Mouse (Mus musculus) forebrain, embryonic 15.5 days (tissue): ENCODE measurements around the gene Plac1. TPM values are rescaled to one million over a fixed set of nuclear protein-coding genes. Genes with fewer than 3 reads are reported as not detected.

Source experiments
- ATAC-seq: fragments of 200-750 bp; cut with Nextera tagmentation; replicated peaks from 2 replicates; pipeline ENCODE4 v1.8.0; 2017; ENCODE audit warnings: mild to moderate bottlenecking, moderate TSS enrichment, moderate library complexity
- H3K27ac ChIP-seq: fragments of 300-500 bp; sonication (generic); replicated peaks from 2 replicates; pipeline ENCODE4 v1.5.1; 2015; ENCODE audit warnings: mild to moderate bottlenecking, inconsistent platforms
- H3K27me3 ChIP-seq: fragments of 300-500 bp; sonication (generic); 2 replicates; pipeline ENCODE4 v1.6.1; 2015; ENCODE audit warnings: inconsistent platforms
- H3K36me3 ChIP-seq: fragments of 300-500 bp; sonication (generic); 2 replicates; pipeline ENCODE4 v1.6.1; 2015; ENCODE audit warnings: mild to moderate bottlenecking, inconsistent platforms
- H3K4me1 ChIP-seq: fragments of 300-500 bp; sonication (generic); 2 replicates; pipeline ENCODE4 v1.6.1; 2015; ENCODE audit warnings: inconsistent platforms
- H3K4me2 ChIP-seq: fragments of 300-500 bp; sonication (generic); replicated peaks from 2 replicates; pipeline ENCODE4 v1.6.1; 2015; ENCODE audit warnings: mild to moderate bottlenecking, inconsistent platforms
- H3K4me3 ChIP-seq: fragments of 300-500 bp; sonication (generic); 2 replicates; pipeline ENCODE4 v1.5.1; 2015; ENCODE audit warnings: mild to moderate bottlenecking, inconsistent platforms
- H3K9ac ChIP-seq: fragments of 300-500 bp; sonication (generic); replicated peaks from 2 replicates; pipeline ENCODE4 v1.6.1; 2015; ENCODE audit warnings: mild to moderate bottlenecking, inconsistent platforms
- H3K9me3 ChIP-seq: fragments of 300-500 bp; sonication (generic); 2 replicates; pipeline ENCODE4 v1.6.1; 2016; ENCODE audit warnings: inconsistent platforms
- WGBS: fragments of 180-500 bp; shearing (Covaris S2); methylation state at CpG from one replicate; pipeline ENCODE4 v1.1.7; 2015; ENCODE audit warnings: mixed read lengths; 5-methylcytosine and 5-hydroxymethylcytosine counted together
- polyA plus RNA-seq: library from polyadenylated mRNA; unstranded; fragments of >200 nt; fragmentation: Nextera tagmentation; extraction: Ambion mirVana; gene quantifications from 2 replicates; pipeline ENCODE4 v1.2.1, GENCODE M21; 2015

The Plac1 gene
- polyA plus RNA-seq, 1 experiment from 2014 or later = 0.64 TPM

GRCm38 (mm10) chrX:53179801-53180200, 60.1 kb downstream of the Plac1 start:
- Histone ChIP-seq H3K27ac (no peak overlapping the region), H3K4me3 (no peak overlapping the region), H3K9ac (no peak overlapping the region), H3K9me3 (no peaks in the 10 kb centered on the region), H3K36me3 (no peaks in the 10 kb centered on the region), H3K4me2 (no peak overlapping the region), H3K27me3 (no peaks in the 10 kb centered on the region), H3K4me1 (no peaks in the 10 kb centered on the region)
- no peak for ATAC-seq
- 84% methylated on average over 3 of the region's 3 CpGs for WGBS

GRCm38 (mm10) chrX:53176296-53176695, 63.6 kb downstream of the Plac1 start:
- ATAC-seq = no peak
- Histone ChIP-seq H3K4me2 (no peak overlapping the region), H3K4me3 (no peak overlapping the region), H3K27ac (no peak overlapping the region), H3K4me1 (no peaks in the 10 kb centered on the region), H3K36me3 (no peaks in the 10 kb centered on the region), H3K27me3 (no peaks in the 10 kb centered on the region), H3K9ac (no peak overlapping the region), H3K9me3 (no peaks in the 10 kb centered on the region)
- 86% methylated on average over 5 of the region's 5 CpGs for WGBS

- Histone ChIP-seq H3K9ac (no peak overlapping the region), H3K4me1 (no peaks in the 10 kb centered on the region), H3K36me3 (no peaks in the 10 kb centered on the region), H3K27ac (no peak overlapping the region), H3K4me2 (no peak overlapping the region), H3K9me3 (no peaks in the 10 kb centered on the region), H3K4me3 (no peak overlapping the region), H3K27me3 (no peaks in the 10 kb centered on the region)
- 74% methylated on average over 2 of the region's 2 CpGs for WGBS
- ATAC-seq = no peak
These were observed 71.3 kb downstream of the Plac1 start for GRCm38 (mm10) chrX:53168623-53169022.

GRCm38 (mm10) chrX:53166901-53167525, 72.9 kb downstream of the Plac1 start:
- Histone ChIP-seq H3K27me3 (no peaks in the 10 kb centered on the region), H3K27ac (no peak overlapping the region), H3K4me1 (no peaks in the 10 kb centered on the region), H3K36me3 (no peaks in the 10 kb centered on the region), H3K4me2 (no peak overlapping the region), H3K9me3 (no peaks in the 10 kb centered on the region), H3K9ac (no peak overlapping the region), H3K4me3 (no peak overlapping the region)
- ATAC-seq = no peak
- 68% methylated on average over 4 of the region's 4 CpGs for WGBS

GRCm38 (mm10) chrX:53166251-53166900, 73.5 kb downstream of the Plac1 start:
- Histone ChIP-seq H3K27me3 (no peaks in the 10 kb centered on the region), H3K4me3 (no peak overlapping the region), H3K9me3 (no peaks in the 10 kb centered on the region), H3K4me2 (no peak overlapping the region), H3K36me3 (no peaks in the 10 kb centered on the region), H3K4me1 (no peaks in the 10 kb centered on the region), H3K9ac (no peak overlapping the region), H3K27ac (no peak overlapping the region)
- 52% methylated on average over 15 of the region's 15 CpGs for WGBS
- no peak for ATAC-seq

- Histone ChIP-seq H3K36me3 (no peaks in the 10 kb centered on the region), H3K9me3 (no peaks in the 10 kb centered on the region)
- 40% methylated on average over 4 of the region's 4 CpGs for WGBS
These were observed 77.3 kb downstream of the Plac1 start for GRCm38 (mm10) chrX:53162589-53162988.

GRCm38 (mm10) chrX:53161583-53161982, 78.3 kb downstream of the Plac1 start:
- no peak for ATAC-seq
- Histone ChIP-seq H3K27me3 (no peaks in the 10 kb centered on the region), H3K4me3 (no peak overlapping the region), H3K4me2 (no peak overlapping the region), H3K36me3 (no peaks in the 10 kb centered on the region), H3K9me3 (no peaks in the 10 kb centered on the region), H3K27ac (no peak overlapping the region), H3K4me1 (no peaks in the 10 kb centered on the region), H3K9ac (no peak overlapping the region)
- WGBS = 45% methylated on average over 4 of the region's 4 CpGs

More at GRCm38 (mm10) chrX:53162589-53162988, 77.3 kb downstream of the Plac1 start:
- H3K4me3 ChIP-seq = no peak overlapping the region
- no peak overlapping the region for H3K4me2 ChIP-seq
- no peaks in the 10 kb centered on the region for H3K27me3 ChIP-seq
- no peak overlapping the region for H3K27ac ChIP-seq
- no peaks in the 10 kb centered on the region for H3K4me1 ChIP-seq
- ATAC-seq = no peak
- H3K9ac ChIP-seq = no peak overlapping the region

GRCm38 (mm10) chrX:53161115-53161514, 78.8 kb downstream of the Plac1 start:
- no peak overlapping the region for H3K27ac ChIP-seq
- ATAC-seq = no peak
- H3K4me3 ChIP-seq = no peak overlapping the region
- H3K27me3 ChIP-seq = no peaks in the 10 kb centered on the region
- WGBS = 78% methylated on average over 5 of the region's 5 CpGs
- no peak overlapping the region for H3K4me2 ChIP-seq
- no peaks in the 10 kb centered on the region for H3K36me3 ChIP-seq
- H3K9me3 ChIP-seq = no peaks in the 10 kb centered on the region
- no peak overlapping the region for H3K9ac ChIP-seq
- H3K4me1 ChIP-seq = no peaks in the 10 kb centered on the region

GRCm38 (mm10) chrX:53148039-53148438, 91.9 kb downstream of the Plac1 start:
- no peaks in the 10 kb centered on the region for H3K27me3 ChIP-seq
- ATAC-seq = no peak
- WGBS = 71% methylated on average over 2 of the region's 2 CpGs

GRCm38 (mm10) chrX:53146389-53146917, 93.5 kb downstream of the Plac1 start:
- no peaks in the 10 kb centered on the region for H3K27me3 ChIP-seq
- no peaks in the 10 kb centered on the region for H3K4me1 ChIP-seq
- WGBS = 84% methylated on average over 5 of the region's 5 CpGs
- ATAC-seq = no peak
- no peaks in the 10 kb centered on the region for H3K9me3 ChIP-seq
- no peak overlapping the region for H3K4me3 ChIP-seq
- no peaks in the 10 kb centered on the region for H3K36me3 ChIP-seq
- H3K4me2 ChIP-seq = no peak overlapping the region
- H3K27ac ChIP-seq = no peak overlapping the region
- no peak overlapping the region for H3K9ac ChIP-seq

More at GRCm38 (mm10) chrX:53148039-53148438, 91.9 kb downstream of the Plac1 start:
- H3K27ac ChIP-seq = no peak overlapping the region
- H3K4me3 ChIP-seq = no peak overlapping the region
- H3K4me1 ChIP-seq = no peaks in the 10 kb centered on the region
- H3K9me3 ChIP-seq = no peaks in the 10 kb centered on the region
- no peak overlapping the region for H3K4me2 ChIP-seq
- no peak overlapping the region for H3K9ac ChIP-seq
- H3K36me3 ChIP-seq = no peaks in the 10 kb centered on the region

GRCm38 (mm10) chrX:53139641-53140040, 100.3 kb downstream of the Plac1 start:
- Histone ChIP-seq H3K9me3 (no peaks in the 10 kb centered on the region), H3K27ac (no peak overlapping the region), H3K4me3 (no peak overlapping the region), H3K36me3 (no peaks in the 10 kb centered on the region), H3K4me2 (no peak overlapping the region), H3K27me3 (no peaks in the 10 kb centered on the region), H3K4me1 (no peaks in the 10 kb centered on the region), H3K9ac (no peak overlapping the region)
- no peak for ATAC-seq
- WGBS = 82% methylated on average over 2 of the region's 2 CpGs

GRCm38 (mm10) chrX:53137066-53137465, 102.8 kb downstream of the Plac1 start:
- ATAC-seq = no peak
- Histone ChIP-seq H3K9ac (no peak overlapping the region), H3K36me3 (no peaks in the 10 kb centered on the region), H3K9me3 (no peaks in the 10 kb centered on the region), H3K4me3 (no peak overlapping the region), H3K4me1 (no peaks in the 10 kb centered on the region), H3K27ac (no peak overlapping the region), H3K4me2 (no peak overlapping the region), H3K27me3 (no peaks in the 10 kb centered on the region)
- 82% methylated on average over 1 of the region's 2 CpGs for WGBS
